Mouse (Mus musculus) activated CD4-positive, CD25-positive, alpha-beta regulatory T cell, adult 4 months (primary cell): ENCODE measurements around the gene Col5a1. TPM values are rescaled to one million over a fixed set of nuclear protein-coding genes. Genes with fewer than 3 reads are reported as not detected.

ENCODE experiments used
- polyA plus RNA-seq, 2 experiments: library from polyadenylated mRNA; unstranded; fragments of 100-300 nt; shearing (Covaris generic); gene quantifications; one replicate each; pipeline ENCODE4 v1.2.1; 2017

Gene Col5a1
- polyA plus RNA-seq, 2 experiments from 2014 or later = not detected

Other genes with a start within 250 kb of the Col5a1 start
- 10 to 100 TPM in 1 of 2 experiments, 1 to 10 TPM in 1; 7.7 to 11.7 TPM for gene Rxra, start 210.0 kb upstream of the Col5a1 start, polyA plus RNA-seq
- gene Fcnb, start 198.5 kb downstream of the Col5a1 start, polyA plus RNA-seq = not detected